Mouse (Mus musculus) erythroid progenitor cell, adult 5-6 weeks (primary cell): ENCODE measurements around the gene Nkpd1. TPM values are rescaled to one million over a fixed set of nuclear protein-coding genes. Genes with fewer than 3 reads are reported as not detected.

Experiments used
- ATAC-seq: replicated peaks from 2 replicates; pipeline ENCODE4 v1.8.0; 2016; ENCODE audit warnings: moderate number of reproducible peaks, mild to moderate bottlenecking, moderate TSS enrichment, inconsistent platforms; ENCODE audit not compliant: poor library complexity, low FRiP score, severe bottlenecking
- total RNA-seq, 2 experiments: library from RNA; stranded (forward) in 1 of 2; stranded (reverse) in 1 of 2; fragments of 150-400 nt in 1 of 2; fragments of 186-747, 209-891 nt in 1 of 2; gene quantifications; 2 replicates each; pipeline versions ENCODE4 v1.2.3 to v1.2.4; 2015 to 2017; ENCODE audit warnings: low replicate concordance in 2 of 2

Gene Nkpd1
- total RNA-seq, 2 experiments from 2014 or later: not detected

DNA sequence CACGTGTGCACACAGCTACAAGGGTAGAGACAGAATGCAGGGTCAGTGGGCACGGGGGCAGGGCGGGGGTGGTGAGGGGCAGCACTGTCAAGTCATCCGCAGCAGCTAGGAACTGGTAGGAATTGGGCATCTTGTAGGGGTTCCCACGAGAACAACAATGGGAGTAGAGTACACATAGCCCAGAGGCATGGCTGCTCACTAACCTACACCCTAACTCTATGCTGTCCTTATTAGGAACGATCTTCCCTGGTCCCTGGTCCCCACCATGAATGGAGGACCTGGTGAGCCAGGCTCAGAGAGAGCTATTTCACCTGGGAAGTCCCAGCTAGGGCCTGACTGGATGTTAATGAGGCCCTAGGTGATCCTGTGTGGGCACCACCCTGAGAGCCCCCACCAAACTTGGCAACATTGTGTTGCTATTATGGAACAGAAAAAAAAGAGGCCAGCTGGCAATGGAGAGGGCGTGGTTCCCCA, 24.1 kb downstream of the Nkpd1 start:
- no peak for ATAC-seq

DNA sequence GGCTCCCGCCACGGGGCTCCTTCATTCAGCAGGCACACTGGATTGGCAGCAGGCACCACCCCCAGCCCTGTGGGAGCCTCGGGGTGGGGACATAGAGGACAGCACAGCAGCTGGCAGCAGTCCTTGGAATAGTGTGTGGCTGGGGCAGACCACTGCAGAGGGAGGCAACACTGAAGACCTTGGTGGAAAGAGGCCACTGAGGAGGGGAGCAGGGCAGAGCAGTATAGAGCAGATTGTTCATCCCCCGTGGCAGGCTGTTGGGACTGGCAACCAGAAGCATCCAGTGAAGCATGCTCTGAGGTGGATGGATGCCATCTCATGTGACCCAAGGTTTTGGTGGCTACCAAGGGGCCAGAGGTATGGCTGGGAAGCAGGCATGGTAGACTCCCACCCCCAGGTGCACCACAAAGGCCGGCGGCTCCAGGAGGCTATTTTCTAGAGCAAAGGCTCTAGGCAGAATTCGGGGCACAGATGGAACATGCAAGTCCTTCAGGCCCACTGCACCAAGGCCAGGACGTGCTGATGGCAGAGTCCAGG, 24.6 kb downstream of the Nkpd1 start:
- 0 out of 2 replicates have a peak, but pooled peaks have one; percentile 21 for ATAC-seq

DNA sequence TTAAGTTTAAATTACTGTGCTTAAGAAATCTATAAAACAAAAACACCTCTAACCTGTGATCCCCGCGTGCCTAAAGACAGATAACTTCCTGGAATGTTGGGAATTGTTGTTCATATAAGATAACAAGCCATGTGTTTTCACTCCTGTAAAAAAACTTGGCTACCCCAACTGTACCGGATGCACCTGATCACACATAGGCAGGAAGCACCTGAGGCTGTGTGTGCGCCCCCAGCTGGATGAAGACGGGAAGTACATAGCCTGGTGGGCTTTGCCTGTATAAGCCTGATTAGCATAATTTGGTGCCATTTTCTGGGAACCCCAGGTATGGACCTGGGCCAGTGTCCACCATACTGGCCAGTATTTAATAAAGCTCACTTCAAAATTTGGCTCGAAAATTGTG, 25.9 kb downstream of the Nkpd1 start:
- no peak for ATAC-seq

DNA sequence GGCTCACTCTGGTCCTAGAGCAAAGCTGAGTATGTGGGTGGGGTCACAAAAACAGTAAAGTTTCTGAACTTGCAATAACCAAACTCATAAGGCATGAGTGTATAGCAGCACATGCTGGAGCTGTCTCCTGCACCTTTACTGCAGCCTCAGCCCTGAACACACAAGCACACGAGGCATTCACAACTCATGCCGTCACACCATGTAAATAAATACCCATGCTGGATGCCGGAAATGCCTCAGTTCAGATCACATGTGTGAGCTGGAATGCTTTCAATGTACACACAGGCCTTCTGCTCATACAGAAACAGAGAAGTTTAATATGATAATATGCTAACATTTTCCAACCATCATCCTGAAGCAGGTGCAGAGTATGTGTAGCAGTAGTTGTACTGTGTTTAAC, 28.4 kb downstream of the Nkpd1 start:
- no peak for ATAC-seq

DNA sequence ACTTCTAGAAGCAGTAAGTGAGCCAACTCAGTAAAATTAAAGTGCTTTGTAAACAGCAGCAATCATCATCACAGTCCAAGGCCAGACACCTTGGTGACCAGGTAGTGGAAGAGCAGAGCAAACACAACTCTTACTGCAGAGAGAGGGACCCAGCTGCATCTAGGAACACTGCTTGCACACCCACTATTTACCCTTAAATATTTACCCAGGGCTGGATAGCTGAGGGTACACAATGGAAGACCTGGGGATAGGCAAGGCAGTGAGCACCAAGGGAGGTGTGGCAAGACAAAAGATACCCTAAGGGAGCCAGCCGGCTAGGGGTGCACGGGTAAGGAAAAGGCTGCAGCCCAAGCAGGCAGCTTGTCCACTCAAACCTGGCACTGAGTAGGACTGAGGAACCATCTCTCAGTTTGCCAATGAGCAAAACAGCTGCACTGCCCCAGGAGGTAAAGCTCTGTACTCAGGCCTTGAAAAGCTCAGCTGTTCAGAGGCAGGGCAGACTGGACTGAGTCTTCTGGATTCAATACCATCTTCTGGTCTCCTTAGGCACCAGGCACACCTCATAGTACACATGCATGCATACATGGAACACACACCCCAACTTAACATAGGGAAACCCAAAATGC, 29.8 kb downstream of the Nkpd1 start:
- ATAC-seq: no peak

DNA sequence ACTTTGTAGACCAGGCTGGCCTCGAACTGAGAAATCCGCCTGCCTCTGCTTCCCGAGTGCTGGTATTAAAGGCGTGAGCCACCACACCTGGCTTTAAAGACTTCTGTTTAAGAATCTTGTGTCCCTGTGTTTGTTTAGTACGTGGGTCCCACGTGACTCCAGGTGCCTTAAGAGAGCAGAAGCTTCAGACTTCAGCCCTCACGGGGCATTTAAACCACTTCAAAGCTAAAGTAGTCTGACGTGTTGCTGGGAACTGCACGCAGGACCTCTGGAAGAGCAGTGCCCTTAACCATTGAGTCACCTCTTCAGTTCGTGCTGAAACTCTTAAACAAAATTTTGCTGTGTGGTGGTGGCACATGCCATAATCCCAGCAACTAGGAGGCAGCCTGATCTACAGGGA, 31.8 kb downstream of the Nkpd1 start:
- ATAC-seq: no peak

DNA sequence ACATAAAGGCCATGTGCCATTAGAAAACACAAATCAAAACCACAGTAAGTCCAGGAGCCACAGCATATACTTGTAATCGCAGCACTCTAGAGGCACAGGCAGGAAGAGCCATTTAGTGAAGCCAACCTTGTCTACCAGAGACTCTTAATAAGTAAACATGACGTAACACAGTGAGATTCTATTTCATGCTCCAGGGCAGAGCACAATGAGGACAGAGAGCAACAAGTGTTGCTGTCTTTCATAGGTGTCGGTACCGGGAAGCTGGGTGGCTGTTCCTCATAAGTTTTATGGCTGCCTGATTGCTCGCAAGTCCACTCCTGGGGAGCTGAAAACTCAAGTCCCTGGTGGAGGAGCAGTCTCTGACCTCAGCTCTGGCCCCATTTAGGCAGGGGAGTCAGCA, 34.0 kb downstream of the Nkpd1 start:
- no peak for ATAC-seq

DNA sequence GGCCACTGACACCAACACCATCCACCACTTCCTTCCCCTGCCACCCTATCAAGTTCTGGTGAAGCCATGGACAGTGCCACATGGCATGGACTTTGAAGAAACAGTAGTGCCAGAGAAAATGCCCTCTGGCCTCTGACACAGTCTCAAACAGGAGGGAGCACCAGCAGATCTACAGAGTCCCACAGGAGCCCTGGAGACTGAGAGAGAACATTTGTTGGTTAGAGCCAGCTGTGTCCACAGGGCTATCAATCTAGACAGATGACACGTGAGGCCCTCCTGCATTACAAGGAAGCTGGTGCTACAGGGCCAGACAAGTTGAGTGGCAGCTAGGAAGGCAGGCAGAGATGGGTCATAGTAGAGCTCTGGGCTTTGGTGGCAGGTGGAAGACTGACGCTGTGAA, 34.8 kb downstream of the Nkpd1 start:
- no peak for ATAC-seq

DNA sequence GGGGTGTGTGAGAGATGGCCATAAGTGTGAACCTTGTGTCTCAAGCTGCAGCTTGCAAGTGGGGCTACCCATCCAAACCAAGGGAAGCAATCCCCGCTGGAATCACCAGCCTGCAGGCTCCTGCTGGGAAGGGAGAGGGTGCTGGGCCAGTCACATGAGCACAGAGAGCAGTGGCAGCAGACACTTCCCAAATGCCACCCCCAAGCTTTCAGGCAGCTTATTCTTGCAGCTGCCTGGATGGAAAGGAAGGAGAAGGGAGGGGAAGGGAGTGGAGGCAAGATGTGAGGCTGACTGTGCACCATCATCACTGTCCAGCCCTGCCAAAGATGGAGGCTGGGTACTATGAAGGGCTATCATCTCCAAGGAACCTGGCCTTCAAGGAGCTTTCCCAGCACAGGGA, 36.5 kb downstream of the Nkpd1 start:
- no peak for ATAC-seq

DNA sequence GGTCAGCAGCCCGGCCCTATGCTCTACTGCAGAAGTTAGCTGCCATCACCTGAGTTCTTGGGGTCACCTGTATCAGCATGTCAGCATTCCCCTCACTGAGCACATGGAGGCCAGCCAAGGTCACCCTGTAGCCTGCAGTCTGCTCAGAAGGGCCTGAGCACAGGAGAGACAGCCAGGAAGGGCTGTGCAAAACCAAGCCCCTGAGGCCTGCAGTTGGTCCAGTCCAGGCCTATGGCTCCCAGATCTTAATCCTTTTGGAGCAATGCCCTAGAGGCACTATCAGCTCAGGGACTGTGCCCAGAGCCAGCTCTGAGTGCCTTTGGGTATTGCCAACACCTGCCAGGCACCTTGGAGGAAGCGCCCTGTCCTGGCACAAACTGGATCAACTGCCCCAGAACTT, 39.4 kb downstream of the Nkpd1 start:
- ATAC-seq: no peak

DNA sequence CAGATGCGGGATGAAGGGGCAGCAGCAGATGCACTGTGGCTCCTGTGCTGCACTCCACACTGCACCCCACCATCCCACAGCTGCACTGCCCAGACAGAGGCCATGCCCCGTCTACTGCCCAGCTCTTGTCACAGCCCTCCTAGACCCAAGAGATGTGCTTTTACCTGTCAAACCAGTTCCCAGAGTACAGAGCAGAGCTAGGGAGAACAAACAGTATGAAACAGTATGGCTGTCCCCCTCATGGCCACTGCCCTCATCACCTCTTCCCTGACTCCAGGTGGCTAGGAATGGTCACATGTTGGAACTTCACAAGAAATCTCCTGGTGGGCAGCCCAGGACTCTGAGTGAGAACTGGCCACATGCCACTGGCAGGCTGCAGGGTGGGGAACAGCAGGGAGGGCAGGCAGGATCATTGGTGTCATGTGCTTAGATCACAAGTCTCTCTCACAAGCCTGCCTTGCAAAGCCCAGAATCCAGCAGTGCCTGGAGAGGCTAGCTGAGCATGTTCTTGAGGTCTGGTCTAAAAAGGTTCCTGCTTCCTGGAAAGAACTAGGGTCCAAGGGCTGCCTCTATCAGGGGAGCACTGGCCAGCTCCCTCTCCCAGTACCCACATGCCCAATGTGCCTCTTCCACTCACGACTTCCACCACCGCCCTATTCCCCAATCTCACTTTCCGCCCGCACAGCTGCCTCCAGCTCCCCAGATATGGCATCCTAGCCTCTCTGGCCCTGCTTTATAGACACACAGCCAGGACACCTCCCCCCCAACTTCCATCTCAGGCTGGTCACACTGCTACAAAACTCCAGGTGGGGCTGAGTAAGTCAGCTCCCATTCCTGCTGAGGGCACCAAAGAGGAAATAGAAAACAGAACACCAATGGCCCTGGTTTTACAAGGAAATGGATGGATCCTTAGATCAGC, 40.6 kb downstream of the Nkpd1 start:
- ATAC-seq: no peak

DNA sequence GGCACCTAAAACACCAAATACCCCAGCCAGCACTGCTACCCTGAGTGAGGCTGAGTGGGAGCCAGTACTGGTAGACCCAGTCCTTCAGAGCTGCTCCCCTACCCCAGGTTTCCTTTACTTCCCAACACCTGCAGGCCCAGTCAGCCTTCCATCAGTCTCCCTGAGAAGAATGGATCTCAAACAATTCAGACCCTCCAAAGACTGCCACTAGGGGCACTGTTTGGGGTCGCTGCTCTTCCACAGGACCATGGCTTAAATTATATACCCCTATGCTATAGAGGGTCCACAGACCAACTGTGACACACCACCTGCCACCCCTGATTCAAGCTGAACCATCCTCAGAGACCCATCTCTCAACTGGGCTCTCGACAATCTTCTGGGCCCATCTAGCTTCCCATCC, 41.3 kb downstream of the Nkpd1 start:
- ATAC-seq: no peak

DNA sequence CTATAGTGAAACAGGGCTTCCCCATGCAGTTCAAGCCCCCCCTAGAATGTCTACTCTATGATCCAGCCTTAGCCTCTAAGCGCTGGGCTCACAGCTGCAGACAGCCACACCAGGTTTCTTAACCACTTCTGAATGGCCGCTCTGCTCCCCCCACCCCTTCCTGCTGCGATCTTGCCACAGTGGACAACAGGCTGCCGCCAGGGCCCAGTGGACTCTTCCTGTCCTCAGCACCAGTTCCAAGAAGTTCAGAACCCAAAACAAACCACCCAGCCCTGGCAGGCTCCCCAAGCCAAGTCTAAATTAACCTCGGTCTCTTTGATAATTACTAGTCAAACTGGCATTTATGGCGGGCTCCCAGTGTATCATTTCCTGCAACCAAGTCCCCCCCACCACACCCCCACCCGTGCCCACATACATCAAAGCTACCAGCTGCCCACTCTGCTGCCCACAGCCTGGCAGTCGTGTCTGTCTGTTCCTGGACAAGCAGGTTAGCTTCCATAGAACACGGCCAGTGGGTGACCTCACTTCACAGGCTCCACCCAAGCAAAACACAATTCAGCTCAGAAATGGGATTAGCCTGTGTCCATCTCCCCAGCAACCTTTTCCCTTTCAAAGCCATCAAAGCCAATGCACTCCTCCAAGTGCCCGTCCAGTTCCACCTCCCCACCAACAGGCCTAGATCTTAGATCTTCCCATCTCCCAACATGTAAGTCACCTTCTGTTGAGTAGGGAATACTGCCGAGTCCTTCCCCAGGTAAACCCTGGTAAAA, 43.0 kb downstream of the Nkpd1 start:
- ATAC-seq: no peak

DNA sequence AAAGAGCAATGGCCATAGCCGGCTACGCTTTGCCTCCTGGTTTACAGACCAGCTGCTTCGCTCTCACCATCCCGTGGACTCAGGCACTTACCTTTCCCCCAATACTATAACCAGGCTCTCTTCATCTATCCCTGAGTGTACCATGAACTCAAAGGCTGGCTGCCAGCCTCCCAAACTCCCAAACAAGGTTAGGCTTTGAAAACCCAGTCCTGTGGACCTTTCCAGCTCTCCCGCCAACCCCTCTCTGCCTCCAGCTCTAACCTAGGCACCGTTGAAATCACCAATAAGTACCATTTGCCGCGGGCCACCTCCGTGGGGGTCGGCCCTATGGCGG, 43.8 kb downstream of the Nkpd1 start:
- no peak for ATAC-seq

DNA sequence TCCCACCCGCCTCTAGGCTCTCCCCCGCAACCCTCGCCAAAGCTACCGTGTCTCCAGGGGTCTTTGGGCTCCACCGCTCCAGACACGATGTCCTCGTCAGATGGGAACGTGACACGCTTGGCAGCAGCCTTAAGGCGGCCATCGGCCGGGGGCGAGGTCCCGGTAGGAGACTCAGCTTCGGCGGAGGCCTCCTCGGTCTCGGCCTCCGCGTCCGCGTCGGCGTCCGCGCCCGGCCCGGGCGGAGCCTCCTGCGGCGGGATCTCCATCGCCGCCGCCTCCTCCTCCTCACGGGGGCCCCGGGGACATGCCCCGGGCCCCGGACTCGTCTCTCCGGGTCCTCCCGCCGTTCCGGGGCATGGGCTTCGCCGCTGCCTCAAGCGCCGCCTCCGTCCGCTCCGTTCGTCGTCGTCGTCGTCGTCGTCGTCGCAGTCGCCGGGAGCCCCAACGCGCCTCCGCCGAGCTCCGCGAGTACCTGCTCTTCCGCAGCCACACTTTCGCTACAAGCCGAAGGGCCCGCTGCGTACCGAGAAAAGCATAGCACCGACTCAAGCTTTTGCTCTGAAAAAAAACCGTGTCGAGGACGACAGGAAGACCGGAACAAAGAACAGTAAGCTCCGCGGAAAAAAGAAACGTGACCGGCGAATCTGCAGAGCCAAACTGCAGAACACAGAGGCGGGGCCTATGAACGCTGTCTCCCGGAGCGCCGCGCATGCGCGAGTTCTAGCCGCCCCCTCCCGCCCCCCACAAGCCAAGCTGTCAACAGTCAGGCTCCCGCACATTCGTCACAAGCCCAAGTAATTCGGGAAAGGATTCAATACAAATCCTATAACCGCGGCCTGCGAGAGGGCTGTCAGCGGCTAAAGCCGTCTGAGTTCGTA, 44.4 kb downstream of the Nkpd1 start:
- ATAC-seq: peak; percentile 75

DNA sequence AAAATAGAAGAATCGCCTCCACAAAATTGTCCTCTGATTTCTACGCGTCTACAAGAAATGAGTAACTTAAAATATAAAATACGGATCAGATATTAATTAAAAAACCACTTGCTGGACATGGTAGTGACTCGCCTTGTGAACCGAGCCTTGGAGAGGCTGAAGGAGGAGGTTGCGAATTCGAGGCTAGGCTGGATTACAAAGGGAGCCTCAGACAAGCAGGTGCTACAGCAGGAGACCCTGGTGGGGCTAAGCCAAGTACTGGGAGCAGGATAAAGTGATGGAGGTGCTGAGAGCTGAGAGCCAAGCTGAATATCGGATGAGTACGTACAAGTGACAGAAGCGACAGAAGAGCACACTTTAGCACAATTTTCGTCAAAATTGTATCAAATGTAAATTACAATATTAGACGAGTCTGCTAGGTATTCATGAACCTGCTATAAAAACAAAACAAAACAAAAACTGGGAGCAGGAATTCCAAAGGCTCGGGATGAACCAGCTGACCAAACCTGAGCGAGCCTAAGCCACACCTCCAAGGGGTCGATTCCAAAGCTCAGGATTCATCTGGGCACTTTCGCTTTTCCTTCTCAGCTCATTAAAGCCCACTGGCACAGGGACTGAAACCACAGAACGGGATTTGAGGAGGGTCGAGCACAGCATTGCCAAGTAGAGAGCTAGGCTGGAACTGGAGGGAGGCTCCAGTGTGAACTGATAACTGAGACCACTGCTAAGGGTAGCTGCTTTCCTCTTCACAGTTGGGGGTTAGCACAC, 45.2 kb downstream of the Nkpd1 start, which contains the start of gene Ppp1r37:
Gene Ppp1r37, minus strand, starts transcription at position 434 of the 768 bp plus-strand sequence.
- ATAC-seq: 0 out of 2 replicates have a peak, but pooled peaks have one; percentile 3

DNA sequence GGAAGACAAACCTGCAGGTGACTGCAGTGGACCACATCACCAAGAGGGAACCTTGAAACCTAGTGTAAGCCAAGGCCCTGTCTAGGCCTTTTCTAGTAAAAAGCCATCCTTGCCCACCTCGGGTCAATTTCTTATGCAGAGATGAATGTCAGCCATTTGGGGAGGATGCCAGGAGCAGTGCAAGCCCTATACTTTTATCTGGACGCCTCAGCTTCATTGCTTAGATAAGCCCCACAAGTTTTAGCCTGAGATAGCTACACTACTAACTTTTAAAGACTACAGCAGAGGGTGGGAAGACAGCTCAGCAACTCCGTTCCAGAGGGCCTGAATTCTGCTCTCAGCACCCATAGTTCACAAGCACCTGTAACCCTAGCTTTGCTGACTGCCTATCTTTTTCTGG, 46.2 kb downstream of the Nkpd1 start:
- peak; percentile 71 for ATAC-seq

DNA sequence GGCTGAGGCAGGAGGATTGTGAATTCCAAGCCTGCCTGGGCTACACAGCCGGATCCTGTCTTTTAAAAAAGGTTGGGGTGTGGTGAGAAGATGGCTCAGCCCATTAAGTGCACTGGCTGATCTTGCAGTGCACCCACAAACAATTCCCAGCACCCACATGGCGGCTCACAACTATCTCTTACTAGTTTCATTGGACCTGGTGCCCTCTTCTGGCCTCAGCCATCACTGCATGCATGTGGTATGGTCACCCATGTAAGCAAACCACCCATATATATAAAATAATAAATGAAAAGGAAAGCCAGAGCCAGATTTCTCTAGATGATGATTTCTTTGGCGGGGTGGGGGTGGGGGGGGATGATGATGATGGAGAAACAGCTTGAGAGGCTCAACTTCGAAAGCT, 46.8 kb downstream of the Nkpd1 start:
- ATAC-seq: no peak

DNA sequence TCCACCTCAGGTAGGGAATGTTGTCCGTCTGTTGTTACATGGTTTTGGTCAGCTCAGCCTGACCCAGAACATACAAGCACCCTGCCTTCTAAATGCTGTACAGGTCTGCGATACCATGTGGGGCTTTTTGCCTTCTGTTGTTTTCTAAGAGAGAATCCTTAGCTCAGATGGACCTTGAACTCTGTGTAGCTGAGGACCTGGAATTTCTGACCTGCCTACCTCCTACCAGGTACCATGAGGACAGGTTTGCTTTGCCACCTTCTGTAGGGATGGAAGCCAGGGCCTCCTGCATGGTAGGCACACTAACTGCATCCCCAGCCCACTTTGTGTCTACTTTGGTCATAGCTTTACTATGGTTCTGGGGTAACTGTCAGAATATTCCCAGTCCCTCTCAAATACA, 48.2 kb downstream of the Nkpd1 start:
- no peak for ATAC-seq
